Mouse (Mus musculus) hindlimb bud, embryonic 11.5 days (tissue): Measurements from ENCODE around the gene Slc17a7.
A peak's percentile ranks its signal among the peaks of the same experiment; 100 is the strongest.
"Not testable (repeated sequence)": the region's sequence is repeated elsewhere in the genome, so short reads cannot be mapped to it uniquely, and the experiment has no call there.

Experiments
- DNase-seq: peaks from one replicate; pipeline ENCODE4 v3.0.0-alpha.2; 2012; ENCODE audit warnings: low read depth, low spot score; ENCODE audit errors: extremely low spot score

The Slc17a7 gene

DNA sequence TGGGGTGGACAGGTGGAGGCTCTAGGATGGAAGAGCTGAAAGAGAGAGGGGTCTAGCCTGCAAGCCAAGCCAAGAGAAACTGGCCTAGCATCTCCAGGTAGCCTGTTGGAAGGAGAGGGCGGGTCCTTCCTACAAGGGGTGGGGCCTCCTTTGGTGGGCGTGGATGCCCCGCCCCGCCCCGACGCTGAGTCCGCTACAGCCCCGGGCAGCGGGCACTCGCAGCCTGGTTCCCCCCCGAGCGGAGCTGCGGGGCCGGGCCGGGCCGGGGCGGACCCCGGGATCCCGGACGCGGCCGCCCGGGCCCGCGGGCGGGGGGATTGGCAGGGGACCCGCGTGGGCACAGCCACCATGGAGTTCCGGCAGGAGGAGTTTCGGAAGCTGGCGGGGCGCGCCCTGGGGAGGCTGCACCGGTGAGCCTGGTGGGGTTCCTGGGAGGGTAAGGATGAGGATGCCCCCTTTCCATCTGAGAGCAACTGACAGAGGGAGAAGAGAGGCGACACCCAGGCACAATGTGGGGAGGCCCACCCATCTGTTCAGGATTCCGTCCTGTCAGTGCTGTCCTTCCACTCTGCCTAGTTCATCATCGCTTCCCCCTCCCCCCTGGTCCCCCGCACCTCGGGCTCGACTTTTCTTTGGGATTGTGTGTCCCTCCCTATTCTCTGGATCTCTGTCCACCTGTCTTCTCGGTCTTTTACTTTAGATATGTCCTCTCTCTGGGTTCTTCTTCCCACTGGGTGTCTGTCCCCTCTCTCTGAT, at the start of gene Slc17a7:
Gene Slc17a7, plus strand, starts transcription at position 215 of the 756 bp plus-strand sequence.
- no peak for DNase-seq

GRCm38 (mm10) chr7:45117566-45117965, 46.2 kb upstream of the Slc17a7 start:
- no peak for DNase-seq

GRCm38 (mm10) chr7:45118336-45118735, 45.4 kb upstream of the Slc17a7 start:
- no peak for DNase-seq

GRCm38 (mm10) chr7:45119780-45120709, 43.7 kb upstream of the Slc17a7 start:
- DNase-seq = no peak

DNA sequence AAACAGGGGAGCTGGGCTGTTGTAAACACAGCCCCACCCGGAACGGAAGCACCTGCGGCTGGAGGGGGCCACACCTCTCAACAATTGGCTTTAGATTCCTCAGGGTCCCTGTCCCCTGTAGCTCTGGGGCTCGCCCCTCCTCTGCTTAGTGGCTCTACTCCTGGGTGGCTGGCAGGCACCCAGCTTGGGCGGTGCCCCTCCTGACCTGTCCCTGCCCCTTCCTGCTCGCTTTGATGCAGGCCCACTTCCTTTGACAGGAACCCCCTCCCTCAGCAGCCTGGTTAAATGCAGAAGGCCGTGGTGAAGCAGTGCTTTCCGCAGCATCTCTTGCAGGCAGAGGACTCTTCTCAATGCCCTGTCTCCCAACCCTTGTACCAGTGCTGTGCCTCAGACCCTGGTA, 42.3 kb upstream of the Slc17a7 start:
- no peak for DNase-seq

DNA sequence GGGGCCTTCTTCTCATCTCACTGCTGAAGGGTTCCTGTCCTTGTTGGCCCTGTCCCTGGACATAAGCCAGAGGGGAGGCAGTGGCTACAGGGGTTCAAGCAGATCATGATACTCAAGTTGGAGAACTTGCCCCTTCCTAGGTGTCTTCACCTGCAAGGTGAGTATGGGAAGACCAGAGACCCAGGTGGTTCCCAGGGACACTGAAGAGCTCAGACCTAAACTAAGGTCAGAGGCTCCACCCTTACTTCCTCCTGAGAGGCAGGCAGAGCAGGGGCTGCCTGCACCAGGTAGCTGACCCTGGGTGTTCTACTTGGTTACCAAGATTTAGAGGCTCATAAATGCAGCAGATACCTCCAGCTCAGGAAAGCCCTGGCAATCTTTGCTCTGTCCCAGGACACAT, 41.8 kb upstream of the Slc17a7 start:
- no peak for DNase-seq

DNA sequence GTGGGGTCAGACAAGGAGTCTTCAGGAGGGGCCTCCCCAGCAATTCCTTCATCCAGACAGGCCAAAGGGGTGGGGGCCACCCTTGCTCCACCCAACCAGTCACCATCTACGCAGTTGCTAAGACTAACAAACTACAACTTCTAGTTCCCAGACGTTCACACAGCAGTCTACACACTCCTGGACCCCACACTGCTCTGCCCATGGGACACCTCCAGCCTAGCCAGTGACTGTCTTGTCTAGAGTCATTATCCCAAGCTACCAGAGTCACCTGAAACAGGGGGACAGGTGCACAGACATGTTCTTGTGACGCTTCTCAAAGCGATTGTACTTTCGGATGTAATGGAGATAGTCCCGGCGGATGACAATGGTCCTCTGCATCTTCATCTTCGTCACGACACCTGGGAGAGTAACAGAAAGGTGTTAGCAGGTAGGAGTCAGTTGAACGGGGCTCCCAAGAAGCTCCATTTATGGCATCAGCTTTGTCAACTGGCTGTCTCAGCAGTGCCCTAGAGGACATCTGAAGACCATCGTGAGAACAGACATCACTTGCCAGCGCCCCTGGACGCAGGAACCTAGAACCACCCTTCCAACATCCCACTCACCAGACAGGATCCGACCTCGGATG, 41.1 kb upstream of the Slc17a7 start:
- DNase-seq = no peak

- DNase-seq = no peak
These were observed 40.6 kb upstream of the Slc17a7 start for GRCm38 (mm10) chr7:45123186-45123570.

DNA sequence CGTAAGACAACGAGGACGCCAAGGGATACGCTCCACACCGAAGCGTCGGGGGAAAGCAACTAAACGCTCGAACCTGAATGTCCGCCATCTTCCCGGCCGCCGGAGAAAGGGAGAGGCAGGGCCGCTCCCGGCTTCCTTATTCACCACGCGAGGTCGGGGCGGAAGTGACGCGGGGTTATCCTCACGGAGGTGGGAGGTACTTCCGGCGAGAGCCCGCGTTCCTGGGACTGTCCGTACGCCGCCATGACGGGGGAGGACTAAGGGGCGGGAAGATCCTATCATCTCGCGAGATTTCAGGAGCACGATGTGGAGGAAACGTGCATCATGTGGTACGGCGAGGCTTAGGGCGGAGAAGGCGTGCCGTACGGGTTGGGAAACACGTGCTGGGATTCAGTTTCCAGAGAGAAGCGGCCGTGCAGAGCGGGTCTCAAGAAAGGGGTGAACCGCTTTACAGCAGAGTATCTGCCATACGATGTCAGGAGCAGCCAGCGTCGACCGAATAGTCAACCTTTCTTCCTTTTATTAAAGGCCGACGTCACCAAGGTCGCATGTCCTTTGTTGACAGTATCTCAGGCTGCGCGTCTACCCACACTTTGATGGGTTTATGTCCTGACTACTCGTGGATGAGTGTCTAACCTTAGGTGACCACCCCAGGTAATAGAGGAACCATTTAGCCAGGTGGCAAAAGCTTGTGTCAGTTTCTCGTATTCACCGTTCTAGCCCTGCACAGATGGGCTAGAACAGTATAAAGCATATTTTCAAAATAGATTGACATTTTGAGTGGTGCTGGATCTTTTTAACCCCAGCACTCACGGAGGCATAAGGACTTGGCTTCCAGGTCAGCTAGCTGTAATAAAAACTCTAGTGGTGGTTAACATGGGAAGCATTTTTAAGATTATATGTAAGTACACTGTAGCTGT, 39.3 kb upstream of the Slc17a7 start, which contains the start of gene Rps11:
Gene Rps11, minus strand, starts transcription at position 216 of the 920 bp plus-strand sequence.
- peak; percentile 99 for DNase-seq

DNA sequence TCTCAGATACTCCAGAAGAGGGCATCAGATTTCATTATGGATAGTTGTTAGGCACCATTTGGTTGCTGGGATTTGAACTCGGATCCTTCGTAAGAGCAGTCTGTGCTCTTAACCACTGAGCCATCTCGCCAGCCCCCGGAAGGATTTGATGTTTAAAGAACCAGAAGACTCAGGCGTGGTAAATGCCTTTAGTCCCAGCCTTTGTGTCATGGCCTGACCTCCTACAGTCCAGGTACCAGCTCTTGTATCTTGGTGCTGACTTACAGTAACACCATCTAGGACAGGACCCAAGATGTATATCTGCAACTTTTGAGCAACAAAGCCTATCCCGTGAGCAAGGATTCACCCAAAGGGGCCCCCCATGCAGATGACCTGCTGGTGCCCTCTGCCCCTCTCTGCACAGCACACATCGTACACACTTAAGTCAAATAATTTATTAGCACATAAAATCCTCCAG, 38.6 kb upstream of the Slc17a7 start:
- peak; percentile 62 for DNase-seq

- DNase-seq = not testable (repeated sequence)
These were observed 38.1 kb upstream of the Slc17a7 start for GRCm38 (mm10) chr7:45125649-45126048.

GRCm38 (mm10) chr7:45126147-45126843, 37.5 kb upstream of the Slc17a7 start:
- no peak for DNase-seq

DNA sequence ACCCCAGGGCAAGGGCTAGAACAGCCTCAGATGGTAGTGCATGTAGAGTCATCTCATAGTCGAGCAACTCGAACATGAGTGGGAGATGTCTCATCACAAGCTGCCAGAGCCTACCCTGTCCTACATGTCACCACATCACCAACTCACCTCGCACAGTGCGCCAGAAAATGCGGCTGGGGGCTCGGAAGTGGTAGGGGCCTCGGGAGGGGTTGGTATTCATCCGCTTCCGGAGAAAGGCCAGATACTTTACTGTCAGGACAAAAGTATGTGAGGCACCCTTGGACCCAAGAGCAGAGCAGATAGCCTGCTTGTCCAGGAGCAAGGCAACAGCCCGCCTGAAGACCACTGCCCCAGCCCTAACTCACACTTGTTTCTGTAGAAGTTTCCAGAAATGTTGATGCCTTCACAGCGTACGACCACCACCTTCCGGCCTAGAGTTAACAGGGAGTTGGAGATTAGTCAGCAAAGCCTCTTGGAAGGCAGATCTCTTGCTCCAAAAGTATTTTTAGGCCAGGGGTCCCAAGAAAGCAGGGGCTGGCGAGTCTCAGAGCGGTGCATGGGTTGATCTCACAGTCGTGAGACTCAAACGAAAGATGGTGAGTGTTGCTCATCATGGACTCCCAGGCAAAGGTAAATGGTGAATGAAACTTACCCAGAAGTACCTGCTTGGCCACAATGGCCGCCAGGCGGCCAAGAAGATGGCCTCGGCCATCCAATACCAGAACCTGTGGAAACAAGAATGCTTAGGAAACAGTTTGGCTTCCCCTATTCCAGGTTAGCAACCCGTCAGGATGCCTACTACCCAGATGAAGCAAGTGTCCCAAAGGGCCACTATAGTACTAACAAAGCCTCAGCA, 36.7 kb upstream of the Slc17a7 start:
- no peak for DNase-seq

DNA sequence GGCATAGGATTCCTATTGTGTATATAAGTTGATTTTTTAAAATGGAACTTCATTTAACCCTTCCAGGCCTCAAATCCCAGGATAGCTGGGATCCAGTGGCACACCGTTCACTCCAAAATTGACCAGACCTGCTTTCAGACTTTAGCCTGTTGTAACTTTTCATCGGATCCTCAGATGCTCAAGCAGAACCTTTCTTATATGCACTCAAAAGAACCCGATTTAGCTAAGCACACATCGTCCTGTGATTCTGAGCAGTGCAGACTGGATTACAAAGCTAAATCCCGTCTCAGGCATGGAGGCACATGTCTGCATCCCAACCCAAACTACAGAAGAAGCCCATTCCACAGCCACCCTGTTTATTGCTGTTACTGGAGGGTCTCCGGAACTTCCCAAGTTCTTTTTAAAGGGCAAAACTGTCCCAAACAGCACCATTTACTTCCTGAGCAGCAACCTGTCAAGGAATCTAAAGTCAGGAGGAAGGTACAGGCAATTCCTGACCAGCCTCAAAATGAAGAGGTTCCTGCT, 36.0 kb upstream of the Slc17a7 start:
- DNase-seq = no peak

GRCm38 (mm10) chr7:45128624-45129246, 35.0 kb upstream of the Slc17a7 start, which contains the start of gene Rpl13a:
TSS of gene Rpl13a (minus strand) at chr7:45128761.
- peak; percentile 98 for DNase-seq

GRCm38 (mm10) chr7:45129318-45129717, 34.4 kb upstream of the Slc17a7 start:
- no peak for DNase-seq

DNA sequence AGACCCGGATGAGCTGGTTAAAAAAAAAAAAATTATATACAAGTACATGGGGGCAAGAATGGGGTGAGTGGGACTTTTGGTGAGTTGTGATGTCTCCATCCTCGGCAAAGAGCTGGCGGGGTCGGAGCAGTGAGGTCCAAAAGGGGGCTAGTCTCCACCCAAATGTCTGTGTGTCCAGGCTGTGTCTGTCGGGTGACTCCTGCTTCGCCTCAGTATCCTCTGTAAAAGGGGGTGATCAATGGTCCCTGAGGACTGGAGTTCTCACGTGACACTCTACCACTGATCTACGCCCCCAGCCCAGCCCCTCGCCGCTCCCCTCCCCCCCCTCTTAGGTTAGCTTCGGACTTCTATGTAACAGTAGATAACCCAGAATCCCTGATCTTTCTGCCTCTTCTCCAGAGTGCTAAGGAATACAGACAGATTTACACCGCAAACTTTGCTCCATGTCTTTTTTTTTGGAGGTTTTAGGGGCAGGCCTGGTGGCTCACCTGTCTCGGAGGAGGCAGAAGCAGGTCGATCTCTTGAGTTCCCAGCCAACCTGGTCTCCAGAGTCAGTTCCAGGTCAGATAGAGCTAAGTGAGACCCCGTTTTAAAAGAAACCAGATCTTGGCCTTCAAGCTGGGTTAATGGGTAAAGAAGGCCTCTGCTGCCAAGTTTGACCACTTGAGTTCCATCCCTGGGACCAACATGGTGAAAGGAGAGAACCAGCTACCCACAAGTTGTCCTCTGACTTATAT, 33.8 kb upstream of the Slc17a7 start:
- no peak for DNase-seq
